Mouse (Mus musculus) cerebellum, adult 9-11 months (tissue): ENCODE measurements at regions not wholly inside any gene's neighbourhood (a gene's known extent, or its start where the extent isn't known, plus 50 kb on each side); places are given as distances from the start of the nearest gene placed in this dataset.
A peak's percentile ranks its signal among the peaks of the same experiment; 100 is the strongest.
"Not testable (repeated sequence)": the region's sequence is repeated elsewhere in the genome, so short reads cannot be mapped to it uniquely, and the experiment has no call there.

Experiments used
- DNase-seq: peaks from one replicate; pipeline ENCODE4 v3.0.0; 2022

- no peak for DNase-seq
Observed at GRCm38 (mm10) chr6:37749016-37749415, 121.6 kb upstream of the Trim24 start.

- no peak for DNase-seq
Observed at GRCm38 (mm10) chr6:37750271-37750670, 120.3 kb upstream of the Trim24 start.

- DNase-seq: no peak
Observed at GRCm38 (mm10) chr6:37751701-37752100, 118.9 kb upstream of the Trim24 start.

GRCm38 (mm10) chr6:37761003-37761402, 109.6 kb upstream of the Trim24 start:
- not testable (repeated sequence) for DNase-seq

GRCm38 (mm10) chr6:37763036-37763435, 107.6 kb upstream of the Trim24 start:
- no peak for DNase-seq

- DNase-seq: no peak
Observed at GRCm38 (mm10) chr6:37767690-37768089, 102.9 kb upstream of the Trim24 start.

- DNase-seq: no peak
Observed at GRCm38 (mm10) chr6:37773294-37773693, 97.3 kb upstream of the Trim24 start.

GRCm38 (mm10) chr6:37775151-37775550, 95.5 kb upstream of the Trim24 start:
- no peak for DNase-seq

- no peak for DNase-seq
Observed at GRCm38 (mm10) chr6:37779893-37780292, 90.7 kb upstream of the Trim24 start.

- no peak for DNase-seq
Observed at GRCm38 (mm10) chr6:37781894-37782293, 88.7 kb upstream of the Trim24 start.

GRCm38 (mm10) chr6:37785280-37785679, 85.3 kb upstream of the Trim24 start:
- not testable (repeated sequence) for DNase-seq

GRCm38 (mm10) chr6:37785741-37786140, 84.9 kb upstream of the Trim24 start:
- no peak for DNase-seq

GRCm38 (mm10) chr6:37787858-37788257, 82.8 kb upstream of the Trim24 start:
- DNase-seq: not testable (repeated sequence)

- no peak for DNase-seq
Observed at GRCm38 (mm10) chr6:37790878-37791277, 79.7 kb upstream of the Trim24 start.

- no peak for DNase-seq
Observed at GRCm38 (mm10) chr6:37794211-37794610, 76.4 kb upstream of the Trim24 start.

- no peak for DNase-seq
Observed at GRCm38 (mm10) chr6:37795001-37795400, 75.6 kb upstream of the Trim24 start.

- DNase-seq: no peak
Observed at GRCm38 (mm10) chr6:37803231-37803630, 67.4 kb upstream of the Trim24 start.

GRCm38 (mm10) chr6:37805896-37806295, 64.7 kb upstream of the Trim24 start:
- not testable (repeated sequence) for DNase-seq

- DNase-seq: not testable (repeated sequence)
Observed at GRCm38 (mm10) chr6:37806529-37807191, 64.0 kb upstream of the Trim24 start.

- peak; percentile 7 for DNase-seq
Observed at GRCm38 (mm10) chr6:37815218-37815617, 55.4 kb upstream of the Trim24 start.
